Mouse (Mus musculus) lung, postnatal 0 days (tissue): Measurements from ENCODE around the gene Gse1. TPM values are rescaled to one million over a fixed set of nuclear protein-coding genes. Genes with fewer than 3 reads are reported as not detected.
A peak's percentile ranks its signal among the peaks of the same experiment; 100 is the strongest.

ENCODE experiments used
- ATAC-seq: fragments of 200-750 bp; cut with Nextera tagmentation; 2 replicates; pipeline ENCODE4 v1.8.0; 2017; ENCODE audit warnings: moderate library complexity
- DNase-seq: peaks from one replicate; pipeline ENCODE4 v3.0.0-alpha.2; 2016; ENCODE audit warnings: low spot score
- H3K27ac ChIP-seq: fragments of 300-500 bp; sonication (generic); 2 replicates; pipeline ENCODE4 v1.5.1; 2014; ENCODE audit warnings: antibody characterized with exemption, mild to moderate bottlenecking, low read length, mixed read lengths
- H3K27me3 ChIP-seq: fragments of 300-500 bp; sonication (generic); replicated peaks from 2 replicates; pipeline ENCODE4 v1.6.1; 2014; ENCODE audit warnings: low read length, mixed read lengths; ENCODE audit not compliant: insufficient read depth
- H3K36me3 ChIP-seq: fragments of 300-500 bp; sonication (generic); 2 replicates; pipeline ENCODE4 v1.6.1; 2014; ENCODE audit warnings: low read length, mixed read lengths; ENCODE audit not compliant: insufficient read depth
- H3K4me1 ChIP-seq: fragments of 300-500 bp; sonication (generic); 2 replicates; pipeline ENCODE4 v1.6.1; 2014; ENCODE audit warnings: antibody characterized with exemption, low read depth, low read length, mixed read lengths; ENCODE audit not compliant: insufficient read depth
- H3K4me2 ChIP-seq: fragments of 300-500 bp; sonication (generic); replicated peaks from 2 replicates; pipeline ENCODE4 v1.6.1; 2014; ENCODE audit warnings: low read depth, mild to moderate bottlenecking, low read length, moderate library complexity, mixed read lengths
- H3K4me3 ChIP-seq: fragments of 300-500 bp; sonication (generic); 2 replicates; pipeline ENCODE4 v1.5.1; 2014; ENCODE audit warnings: low read depth, low read length
- H3K9ac ChIP-seq: fragments of 300-500 bp; sonication (generic); replicated peaks from 2 replicates; pipeline ENCODE4 v1.6.1; 2014; ENCODE audit warnings: low read depth, mild to moderate bottlenecking
- H3K9me3 ChIP-seq: fragments of 300-500 bp; sonication (generic); 2 replicates; pipeline ENCODE4 v1.6.1; 2016; ENCODE audit warnings: low read length, mixed read lengths
- CTCF ChIP-seq: IDR thresholded peaks from 2 replicates; pipeline ENCODE4 v1.5.1; 2016; ENCODE audit warnings: antibody characterized with exemption, mild to moderate bottlenecking
- EP300 ChIP-seq: IDR thresholded peaks from 2 replicates; pipeline ENCODE4 v1.6.1; 2016; ENCODE audit warnings: antibody characterized with exemption, mild to moderate bottlenecking, control low read depth
- WGBS: fragments of 180-500 bp; shearing (Covaris S2); extraction: QIAGEN DNeasy Blood & Tissue Kit; methylation state at CpG from one replicate; pipeline ENCODE4 v1.1.7; 2014; 5-methylcytosine and 5-hydroxymethylcytosine counted together
- polyA plus RNA-seq: library from polyadenylated mRNA; unstranded; fragments of >200 nt; fragmentation: Nextera tagmentation; extraction: Ambion mirVana; gene quantifications from 2 replicates; pipeline ENCODE4 v1.2.1, GENCODE M21; 2015

The Gse1 gene
- polyA plus RNA-seq, 1 experiment from 2014 or later: 9.9 TPM

DNA sequence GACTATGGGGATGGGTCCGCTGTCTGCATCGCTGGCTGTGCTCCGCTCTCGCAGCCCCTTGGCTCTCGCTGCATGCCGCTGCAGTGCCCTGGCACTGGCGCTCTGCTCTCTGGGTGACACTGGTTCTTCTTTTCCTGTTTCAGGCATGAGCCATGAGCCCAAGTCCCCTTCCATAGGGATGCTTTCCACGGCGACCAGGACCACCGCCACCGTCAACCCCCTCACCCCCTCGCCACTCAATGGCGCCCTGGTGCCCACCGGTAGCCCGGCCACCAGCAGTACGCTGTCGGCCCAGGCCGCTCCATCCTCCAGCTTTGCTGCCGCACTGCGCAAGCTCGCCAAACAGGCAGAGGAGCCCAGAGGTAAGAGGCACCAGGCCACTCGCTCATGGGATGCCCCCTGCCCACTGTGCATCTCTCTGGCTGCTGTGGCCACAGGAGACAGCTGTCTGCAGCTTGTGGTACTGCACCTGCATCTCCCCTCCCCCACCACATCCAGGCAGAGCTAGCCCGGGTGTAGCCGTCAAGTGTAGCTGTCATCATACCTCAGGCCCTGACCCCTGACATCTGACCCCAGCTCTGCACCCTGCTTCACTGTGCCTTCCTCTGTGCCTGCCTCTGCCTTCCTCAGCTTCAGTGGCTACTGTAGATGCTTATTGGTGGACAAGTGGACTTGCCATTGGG is 325.3 kb downstream of the Gse1 start:
- Histone ChIP-seq H3K36me3 (0 out of 2 replicates have a peak, but pooled peaks cover under 1% of the 10 kb centered on the region), H3K27me3 (no peaks in the 10 kb centered on the region), H3K9ac (no peak overlapping the region), H3K4me3 (no peak overlapping the region), H3K4me2 (no peak overlapping the region), H3K9me3 (no peaks in the 10 kb centered on the region), H3K27ac (no peak overlapping the region), H3K4me1 (peaks cover 15% of the 10 kb centered on the region; the same call in 1 of the 2 replicates)
- no peak for TF ChIP-seq EP300
- no peak for TF ChIP-seq CTCF
- WGBS: 91% methylated on average over 24 of the region's 24 CpGs
- no peak for ATAC-seq
- no peak for DNase-seq

DNA sequence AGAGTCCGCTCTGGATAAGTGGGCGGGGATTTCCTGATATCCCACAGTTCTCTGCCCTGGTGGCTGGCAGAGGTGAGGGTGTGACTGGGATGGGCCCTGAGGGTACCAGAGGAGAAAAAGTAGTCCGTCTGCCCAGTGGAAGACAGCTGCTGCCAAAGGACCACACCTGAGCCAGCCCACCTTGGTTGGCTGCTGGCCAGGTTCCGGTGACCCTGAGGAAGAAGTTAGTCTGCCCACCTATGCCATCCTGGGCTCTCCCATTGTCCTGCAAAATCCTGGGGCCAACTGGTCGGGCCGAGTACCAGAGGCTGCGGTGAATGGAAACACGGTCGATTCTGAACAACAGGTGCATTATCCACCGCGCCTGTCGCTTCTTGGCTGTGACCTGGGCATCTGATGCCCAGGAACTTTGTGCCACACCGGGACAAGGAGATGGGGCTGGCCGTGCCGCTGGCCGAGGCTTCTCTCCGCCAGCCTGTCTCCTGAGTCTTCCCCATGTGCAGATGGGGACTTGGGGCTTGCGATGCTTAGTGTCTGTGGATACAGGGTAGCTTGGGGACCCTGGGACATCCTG is 326.3 kb downstream of the Gse1 start:
- Histone ChIP-seq H3K27ac (no peak overlapping the region), H3K9ac (no peak overlapping the region), H3K9me3 (no peaks in the 10 kb centered on the region), H3K36me3 (0 out of 2 replicates have a peak, but pooled peaks cover 4% of the 10 kb centered on the region), H3K4me1 (peaks cover 7% of the 10 kb centered on the region; the same call in 1 of the 2 replicates), H3K4me2 (no peak overlapping the region), H3K4me3 (no peak overlapping the region), H3K27me3 (no peaks in the 10 kb centered on the region)
- no peak for ATAC-seq
- WGBS: 89% methylated on average over 18 of the region's 18 CpGs
- no peak for TF ChIP-seq CTCF
- TF ChIP-seq EP300: no peak
- DNase-seq: no peak

DNA sequence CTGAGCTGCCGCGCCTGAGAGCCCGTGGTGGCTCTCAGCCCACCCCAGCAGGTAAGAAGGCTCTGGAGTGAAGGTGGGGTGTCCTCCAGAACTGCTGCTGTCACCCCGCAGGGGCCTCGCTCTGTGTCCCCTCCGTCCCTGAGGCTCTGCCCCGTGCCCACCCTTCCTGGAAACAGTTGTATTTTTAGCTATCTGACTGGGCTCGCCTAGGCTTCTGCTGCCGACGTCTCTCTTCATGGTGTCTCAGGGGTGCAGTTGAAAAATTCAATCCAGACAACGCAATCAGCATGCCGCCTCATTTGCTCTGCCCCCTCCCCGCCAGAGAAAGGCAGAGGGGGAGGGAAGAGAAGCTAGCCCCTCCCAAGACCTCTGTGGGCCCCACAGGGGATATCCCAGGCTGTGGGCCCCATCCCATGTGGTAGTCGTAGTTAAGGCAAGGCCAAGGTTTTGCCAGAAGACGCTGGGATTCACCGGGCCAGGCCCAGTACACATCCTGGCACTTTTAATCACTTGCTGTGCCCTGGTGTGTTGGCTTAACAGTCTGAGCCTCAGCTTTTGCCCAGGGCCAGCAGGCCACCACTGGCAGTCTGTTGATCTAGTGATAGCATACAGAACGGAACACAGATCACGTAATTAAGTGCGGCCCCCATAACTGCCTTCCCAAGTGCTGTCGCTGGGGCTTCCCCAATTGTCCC is 328.1 kb downstream of the Gse1 start:
- DNase-seq (no peak), ATAC-seq (no peak)
- H3K4me1 ChIP-seq: no peaks in the 10 kb centered on the region
- no peak overlapping the region for H3K4me3 ChIP-seq
- no peaks in the 10 kb centered on the region for H3K27me3 ChIP-seq
- 0 out of 2 replicates have a peak, but pooled peaks cover 4% of the 10 kb centered on the region for H3K36me3 ChIP-seq
- no peak overlapping the region for H3K27ac ChIP-seq
- no peak overlapping the region for H3K9ac ChIP-seq
- 64% methylated on average over 20 of the region's 20 CpGs for WGBS
- TF ChIP-seq CTCF (no peak), EP300 (no peak)
- no peaks in the 10 kb centered on the region for H3K9me3 ChIP-seq
- H3K4me2 ChIP-seq: no peak overlapping the region

- Histone ChIP-seq H3K4me1 (peaks cover under 1% of the 10 kb centered on the region), H3K4me3 (no peak overlapping the region), H3K27ac (no peak overlapping the region), H3K4me2 (no peak overlapping the region), H3K27me3 (no peaks in the 10 kb centered on the region), H3K9ac (no peak overlapping the region), H3K9me3 (no peaks in the 10 kb centered on the region), H3K36me3 (0 out of 2 replicates have a peak, but pooled peaks cover 4% of the 10 kb centered on the region)
- 55% methylated on average over 15 of the region's 15 CpGs for WGBS
- no peak for ATAC-seq
- TF ChIP-seq CTCF (no peak), EP300 (no peak)
- DNase-seq: peak; percentile 59
These were observed 329.1 kb downstream of the Gse1 start for GRCm38 (mm10) chr8:120557170-120557965.

DNA sequence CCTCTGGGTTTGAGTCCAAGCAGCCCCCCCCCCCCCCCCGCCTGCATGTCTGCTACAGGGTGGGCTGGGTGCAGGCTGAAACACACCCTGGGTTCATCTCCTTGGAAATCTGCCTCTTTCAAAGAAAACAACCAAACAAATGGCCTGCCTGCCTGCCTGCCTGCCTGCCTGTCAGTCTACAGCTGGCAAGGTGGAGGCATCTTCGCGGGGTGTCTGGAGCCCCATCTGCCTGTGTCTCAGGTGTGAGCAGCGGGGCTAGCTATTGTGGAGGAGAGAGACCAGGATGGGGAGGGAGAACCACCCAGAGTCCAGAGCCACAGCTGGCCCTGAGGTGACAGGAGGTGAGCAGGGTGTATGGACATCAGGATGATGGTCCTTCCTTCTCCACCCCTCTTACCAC is 329.9 kb downstream of the Gse1 start:
- Histone ChIP-seq H3K27me3 (no peaks in the 10 kb centered on the region), H3K36me3 (0 out of 2 replicates have a peak, but pooled peaks cover 4% of the 10 kb centered on the region), H3K4me1 (peaks cover 8% of the 10 kb centered on the region), H3K27ac (no peak overlapping the region), H3K9ac (no peak overlapping the region), H3K9me3 (no peaks in the 10 kb centered on the region), H3K4me3 (no peak overlapping the region), H3K4me2 (no peak overlapping the region)
- WGBS: 69% methylated on average over 4 of the region's 4 CpGs
- DNase-seq (no peak), ATAC-seq (no peak)
- TF ChIP-seq EP300 (no peak), CTCF (no peak)

GRCm38 (mm10) chr8:120559654-120560053 is 331.4 kb downstream of the Gse1 start:
- no peak for DNase-seq
- Histone ChIP-seq H3K4me2 (no peak overlapping the region), H3K36me3 (0 out of 2 replicates have a peak, but pooled peaks cover 4% of the 10 kb centered on the region), H3K9me3 (no peaks in the 10 kb centered on the region), H3K4me1 (peaks cover 20% of the 10 kb centered on the region), H3K9ac (no peak overlapping the region), H3K27me3 (no peaks in the 10 kb centered on the region), H3K4me3 (no peak overlapping the region), H3K27ac (no peak overlapping the region)
- WGBS: 80% methylated on average over 11 of the region's 11 CpGs
- TF ChIP-seq EP300: no peak
- no peak for TF ChIP-seq CTCF
- no peak for ATAC-seq
